Mouse (Mus musculus) spleen, adult 2 months (tissue): Measurements from ENCODE around the gene Trem2.

Source experiments
- CTCF ChIP-seq: fragments of 200-500 bp; IDR thresholded peaks from 2 replicates; pipeline ENCODE4 v1.5.1; 2011; ENCODE audit warnings: mild to moderate bottlenecking, inconsistent platforms; ENCODE audit not compliant: insufficient read depth, insufficient read length, insufficient replicate concordance; ENCODE audit errors: extremely low read depth
- POLR2A ChIP-seq: fragments of 200-500 bp; IDR thresholded peaks from 2 replicates; pipeline ENCODE4 v1.6.1; 2011; ENCODE audit warnings: low read depth, low read length, inconsistent platforms

DNA sequence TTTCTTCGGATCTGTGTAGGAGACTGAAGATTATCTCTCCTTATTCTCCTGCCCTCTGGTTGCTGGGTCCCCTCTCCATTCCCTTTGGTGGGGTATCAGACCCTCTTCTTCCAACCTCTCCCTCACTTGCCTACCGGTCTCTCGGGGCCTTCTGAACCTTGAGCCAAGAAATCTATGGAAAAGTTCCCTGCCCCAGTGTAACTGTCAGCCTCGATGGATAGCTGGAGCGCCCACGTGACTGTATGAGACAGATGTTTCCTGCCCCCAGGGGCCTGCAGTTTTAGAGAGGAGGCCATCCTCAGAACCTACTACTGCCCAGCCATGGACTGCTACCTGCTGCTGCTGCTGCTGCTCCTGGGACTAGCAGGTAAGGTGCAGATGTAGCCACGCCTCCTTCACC is 13.4 kb downstream of the Trem2 start, which contains the start of gene Treml1:
- TF ChIP-seq CTCF (no peak), POLR2A (no peak)
